Mouse (Mus musculus) embryonic facial prominence, embryonic 12.5 days (tissue): ENCODE data around the gene Bcl2l12. TPM values are rescaled to one million over a fixed set of nuclear protein-coding genes. Genes with fewer than 3 reads are reported as not detected.

ENCODE experiments used
- ATAC-seq: fragments of 200-750 bp; cut with Nextera tagmentation; 2 replicates; pipeline ENCODE4 v1.8.0; 2017; ENCODE audit not compliant: insufficient number of reproducible peaks, insufficient read depth, low FRiP score, low TSS enrichment
- H3K27ac ChIP-seq: fragments of 300-500 bp; sonication (generic); 2 replicates; pipeline ENCODE4 v1.5.1; 2016; ENCODE audit warnings: mild to moderate bottlenecking
- H3K27me3 ChIP-seq: fragments of 300-500 bp; sonication (generic); 2 replicates; pipeline ENCODE4 v1.6.1; 2016; ENCODE audit warnings: mild to moderate bottlenecking, moderate library complexity
- H3K36me3 ChIP-seq: fragments of 300-500 bp; sonication (generic); 2 replicates; pipeline ENCODE4 v1.6.1; 2016; ENCODE audit warnings: mild to moderate bottlenecking
- H3K4me1 ChIP-seq: fragments of 300-500 bp; sonication (generic); 2 replicates; pipeline ENCODE4 v1.6.1; 2016
- H3K4me2 ChIP-seq: fragments of 300-500 bp; sonication (generic); replicated peaks from 2 replicates; pipeline ENCODE4 v1.6.1; 2016; ENCODE audit warnings: mild to moderate bottlenecking, moderate library complexity
- H3K4me3 ChIP-seq: fragments of 300-500 bp; sonication (generic); 2 replicates; pipeline ENCODE4 v1.5.1; 2016; ENCODE audit warnings: mild to moderate bottlenecking
- H3K9ac ChIP-seq: fragments of 300-500 bp; sonication (generic); 2 replicates; pipeline ENCODE4 v1.6.1; 2016; ENCODE audit warnings: mild to moderate bottlenecking, moderate library complexity
- H3K9me3 ChIP-seq: fragments of 300-500 bp; sonication (generic); 2 replicates; pipeline ENCODE4 v1.6.1; 2016; ENCODE audit warnings: mild to moderate bottlenecking, moderate library complexity
- WGBS: fragments of 180-500 bp; shearing (Covaris S2); methylation state at CpG from one replicate; pipeline ENCODE4 v1.1.7; 2016; 5-methylcytosine and 5-hydroxymethylcytosine counted together
- polyA plus RNA-seq: library from polyadenylated mRNA; unstranded; fragments of >200 nt; fragmentation: Nextera tagmentation; extraction: Ambion mirVana; gene quantifications from 2 replicates; pipeline ENCODE4 v1.2.1, GENCODE M21; 2016

Gene Bcl2l12
- polyA plus RNA-seq, result 79.9 and 83.5 TPM in 2 replicates

- H3K36me3 ChIP-seq, result peaks cover 62% of the 10 kb centered on the region
- no peak for ATAC-seq
- WGBS, result 3% methylated on average over 18 of the region's 18 CpGs
Observed at GRCm38 (mm10) chr7:44998501-44998955, at the start of gene Bcl2l12. TSS of gene Bcl2l12 (minus strand) at chr7:44998712.

GRCm38 (mm10) chr7:45047491-45047890 lies 49.0 kb upstream of the Bcl2l12 start:
- H3K9me3 ChIP-seq, result no peaks in the 10 kb centered on the region
- H3K4me1 ChIP-seq, result peaks cover 25% of the 10 kb centered on the region; the same call in 1 of the 2 replicates
- H3K4me3 ChIP-seq, result no peak overlapping the region
- no peak overlapping the region for H3K4me2 ChIP-seq
- WGBS, result 96% methylated on average over 14 of the region's 14 CpGs
- no peak overlapping the region for H3K9ac ChIP-seq
- no peaks in the 10 kb centered on the region for H3K27me3 ChIP-seq
- no peak overlapping the region for H3K27ac ChIP-seq
- no peak for ATAC-seq
- H3K36me3 ChIP-seq, result peaks cover 81% of the 10 kb centered on the region

More at GRCm38 (mm10) chr7:44998501-44998955, at the start of gene Bcl2l12:
- Histone ChIP-seq H3K9me3 (no peaks in the 10 kb centered on the region), H3K4me2 (peak within 1 kb of the TSS; percentile 89), H3K27ac (peak within 1 kb of the TSS; percentile 85), H3K4me1 (peaks cover 25% of the 10 kb centered on the region), H3K4me3 (peak within 1 kb of the TSS; percentile 74), H3K9ac (peak within 1 kb of the TSS; percentile 83), H3K27me3 (no peaks in the 10 kb centered on the region)

- Histone ChIP-seq H3K27ac (no peak overlapping the region), H3K9me3 (no peaks in the 10 kb centered on the region), H3K4me1 (peaks cover 22% of the 10 kb centered on the region; the same call in 1 of the 2 replicates), H3K27me3 (no peaks in the 10 kb centered on the region), H3K4me3 (no peak overlapping the region), H3K36me3 (peaks cover 87% of the 10 kb centered on the region), H3K4me2 (no peak overlapping the region), H3K9ac (no peak overlapping the region)
- WGBS, result 94% methylated on average over 26 of the region's 26 CpGs
- ATAC-seq, result no peak
Observed at GRCm38 (mm10) chr7:45046853-45047350, 48.4 kb upstream of the Bcl2l12 start.

- 91% methylated on average over 22 of the region's 22 CpGs for WGBS
- Histone ChIP-seq H3K4me1 (peaks cover 11% of the 10 kb centered on the region; the same call in 1 of the 2 replicates), H3K36me3 (peaks cover 99% of the 10 kb centered on the region), H3K4me2 (no peak overlapping the region), H3K9me3 (no peaks in the 10 kb centered on the region), H3K27me3 (no peaks in the 10 kb centered on the region), H3K27ac (no peak overlapping the region), H3K4me3 (no peak overlapping the region), H3K9ac (no peak overlapping the region)
- ATAC-seq, result no peak
Observed at GRCm38 (mm10) chr7:45045741-45046140, 47.2 kb upstream of the Bcl2l12 start.

DNA sequence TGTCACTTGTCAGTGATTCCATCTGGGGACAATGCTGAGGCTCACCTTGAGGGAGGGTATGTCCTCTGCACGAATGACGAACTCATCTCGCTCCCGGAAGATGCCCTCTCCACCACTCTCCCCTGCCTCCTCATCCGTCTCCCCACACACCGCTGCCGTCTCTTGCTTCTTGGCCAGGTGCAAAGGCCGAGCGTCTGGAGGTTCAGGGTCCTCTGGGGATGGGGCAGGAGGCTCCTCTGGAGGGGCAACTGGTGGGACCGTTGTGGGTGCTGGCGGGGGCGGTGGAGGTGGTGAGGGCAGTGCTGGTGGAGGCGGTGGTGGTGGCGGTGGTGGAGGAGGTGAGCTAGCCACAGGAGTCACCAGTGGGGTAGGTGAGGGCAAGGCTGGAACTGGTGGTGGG lies 44.8 kb upstream of the Bcl2l12 start:
- no peak overlapping the region for H3K9ac ChIP-seq
- no peak for ATAC-seq
- H3K27me3 ChIP-seq, result no peaks in the 10 kb centered on the region
- no peak overlapping the region for H3K4me2 ChIP-seq
- H3K9me3 ChIP-seq, result no peaks in the 10 kb centered on the region
- H3K4me1 ChIP-seq, result peaks cover 5% of the 10 kb centered on the region; the same call in 1 of the 2 replicates
- H3K36me3 ChIP-seq, result peaks cover 98% of the 10 kb centered on the region
- no peak overlapping the region for H3K27ac ChIP-seq
- H3K4me3 ChIP-seq, result no peak overlapping the region
- 98% methylated on average over 14 of the region's 14 CpGs for WGBS

DNA sequence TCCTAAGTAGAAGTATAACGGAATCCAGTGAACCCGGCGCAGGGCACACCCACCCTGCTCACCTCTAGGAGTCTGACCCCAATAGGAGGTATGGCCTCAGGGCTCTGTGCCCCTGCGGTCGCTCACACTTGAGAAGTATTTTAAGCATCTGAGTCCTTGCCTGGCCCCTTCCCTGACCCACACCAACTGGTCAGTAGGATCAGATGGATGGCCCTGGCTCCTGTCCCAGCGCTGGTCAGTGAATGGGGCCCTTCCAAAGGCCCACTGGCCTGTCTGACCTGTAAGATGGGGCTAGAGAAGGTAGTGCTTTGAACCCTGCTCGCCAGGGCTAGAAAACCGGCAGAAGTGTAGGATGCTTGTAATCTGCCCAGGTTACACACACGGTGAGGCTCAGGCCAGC lies 42.3 kb upstream of the Bcl2l12 start:
- no peak overlapping the region for H3K4me3 ChIP-seq
- H3K4me2 ChIP-seq, result no peak overlapping the region
- no peaks in the 10 kb centered on the region for H3K27me3 ChIP-seq
- no peak overlapping the region for H3K27ac ChIP-seq
- no peaks in the 10 kb centered on the region for H3K4me1 ChIP-seq
- ATAC-seq, result no peak
- H3K9me3 ChIP-seq, result no peaks in the 10 kb centered on the region
- no peak overlapping the region for H3K9ac ChIP-seq
- peaks cover 98% of the 10 kb centered on the region for H3K36me3 ChIP-seq
- 93% methylated on average over 9 of the region's 9 CpGs for whole genome bisulfite sequencing

DNA sequence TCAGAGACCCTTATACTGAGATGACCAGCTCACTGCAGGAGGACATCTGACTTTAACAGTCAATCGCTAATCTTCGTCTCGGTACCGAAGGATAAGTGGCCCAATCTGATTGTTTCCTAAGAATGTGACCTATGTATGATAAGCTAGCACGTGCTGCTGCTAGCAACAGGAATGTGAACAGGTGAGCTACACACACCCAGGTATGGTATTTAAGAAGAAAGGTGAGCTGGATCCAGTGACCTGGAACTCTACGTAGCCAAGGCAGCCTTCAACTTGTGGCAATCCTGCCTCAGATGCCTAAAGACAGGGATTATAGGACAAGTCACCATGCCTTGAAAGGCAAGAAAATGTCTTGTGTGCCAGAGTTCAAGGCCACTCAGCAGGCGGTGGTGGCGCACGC lies 39.9 kb upstream of the Bcl2l12 start:
- 91% methylated on average over 9 of the region's 9 CpGs for WGBS
- peaks cover 98% of the 10 kb centered on the region for H3K36me3 ChIP-seq
- no peak for ATAC-seq
- H3K9ac ChIP-seq, result no peak overlapping the region
- no peaks in the 10 kb centered on the region for H3K27me3 ChIP-seq
- H3K9me3 ChIP-seq, result no peaks in the 10 kb centered on the region
- no peak overlapping the region for H3K4me3 ChIP-seq
- no peak overlapping the region for H3K4me2 ChIP-seq
- H3K4me1 ChIP-seq, result no peaks in the 10 kb centered on the region
- H3K27ac ChIP-seq, result no peak overlapping the region

DNA sequence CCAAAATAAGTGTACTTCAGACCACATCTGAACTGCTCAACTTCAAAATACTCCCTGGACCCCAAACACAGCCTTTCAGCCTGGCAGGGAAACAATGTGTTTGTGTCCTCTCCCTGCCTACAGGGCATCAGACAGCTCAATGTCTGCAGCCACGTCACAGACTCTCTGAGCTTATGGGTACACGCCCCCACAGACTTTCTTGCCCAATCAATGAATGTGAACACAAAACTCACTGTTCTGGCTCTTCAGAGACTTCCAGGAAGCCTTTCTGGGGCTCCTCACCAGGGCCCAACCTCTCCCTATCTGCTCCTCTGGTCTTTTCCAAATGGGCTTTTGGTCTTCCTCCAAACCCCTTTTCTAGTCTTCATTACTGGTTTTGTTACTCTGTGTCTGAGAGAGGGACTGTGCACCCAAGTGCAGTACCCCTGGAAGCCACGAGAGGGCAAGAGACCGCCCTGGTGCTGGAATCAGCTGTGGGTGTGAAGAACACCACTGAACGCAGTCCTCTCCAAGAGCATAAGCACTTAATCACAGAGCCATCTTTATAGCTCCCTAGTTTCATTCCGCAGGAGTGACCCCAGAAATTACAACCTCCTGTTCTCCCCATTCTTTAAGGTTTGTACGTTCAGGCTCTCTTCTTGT lies 39.3 kb upstream of the Bcl2l12 start:
- Histone ChIP-seq H3K27ac (no peak overlapping the region), H3K4me1 (no peaks in the 10 kb centered on the region), H3K4me3 (no peak overlapping the region), H3K36me3 (peaks cover 98% of the 10 kb centered on the region), H3K9me3 (no peaks in the 10 kb centered on the region), H3K9ac (no peak overlapping the region), H3K4me2 (no peak overlapping the region), H3K27me3 (no peaks in the 10 kb centered on the region)
- ATAC-seq, result no peak
- 72% methylated on average over 7 of the region's 7 CpGs for WGBS

DNA sequence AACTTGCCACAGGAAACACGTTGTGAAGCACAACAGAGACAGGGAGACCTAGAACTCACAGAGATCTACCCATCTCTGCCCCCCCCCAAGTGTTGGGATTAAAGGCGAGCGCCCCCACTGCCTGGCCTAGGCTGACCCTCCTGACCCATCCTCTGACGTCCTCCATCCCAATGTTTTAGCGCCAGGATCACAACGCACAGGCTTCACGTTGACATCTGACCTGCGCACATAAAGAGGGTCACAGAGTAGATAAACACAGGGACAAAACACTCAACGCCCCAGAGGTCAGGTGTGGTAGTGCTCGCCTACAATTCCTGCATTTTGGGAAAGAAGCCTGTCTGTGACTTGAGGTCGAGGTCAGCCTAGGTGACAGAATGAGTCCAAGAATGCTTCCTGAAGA lies 38.2 kb upstream of the Bcl2l12 start:
- no peaks in the 10 kb centered on the region for H3K27me3 ChIP-seq
- H3K9me3 ChIP-seq, result no peaks in the 10 kb centered on the region
- no peak for ATAC-seq
- H3K27ac ChIP-seq, result no peak overlapping the region
- H3K9ac ChIP-seq, result no peak overlapping the region
- H3K4me3 ChIP-seq, result no peak overlapping the region
- H3K4me1 ChIP-seq, result no peaks in the 10 kb centered on the region
- WGBS, result 91% methylated on average over 11 of the region's 11 CpGs
- peaks cover 98% of the 10 kb centered on the region for H3K36me3 ChIP-seq
- H3K4me2 ChIP-seq, result no peak overlapping the region

DNA sequence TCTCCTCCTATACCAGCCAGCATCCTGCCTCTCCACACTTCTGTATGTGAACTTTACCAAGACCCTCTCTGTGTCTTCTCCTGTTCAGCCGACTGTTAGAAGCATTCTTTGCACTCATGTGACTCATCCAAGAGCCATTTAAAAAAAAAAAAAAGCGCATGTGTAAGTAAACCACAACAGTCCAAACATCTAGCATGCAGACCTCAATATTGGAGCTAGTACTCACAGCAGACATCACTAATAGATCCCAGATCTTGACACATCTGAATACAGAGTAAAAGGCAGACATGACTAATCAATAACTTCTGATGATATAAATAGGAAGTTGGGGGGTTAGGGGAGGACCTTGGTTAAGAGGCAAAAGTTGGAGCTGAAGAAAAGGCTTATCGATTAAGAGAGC lies 37.1 kb upstream of the Bcl2l12 start:
- Histone ChIP-seq H3K4me1 (no peaks in the 10 kb centered on the region), H3K27me3 (no peaks in the 10 kb centered on the region), H3K9me3 (no peaks in the 10 kb centered on the region), H3K27ac (no peak overlapping the region), H3K4me2 (no peak overlapping the region), H3K36me3 (peaks cover 98% of the 10 kb centered on the region), H3K9ac (no peak overlapping the region), H3K4me3 (no peak overlapping the region)
- WGBS, result 84% methylated on average over 3 of the region's 3 CpGs
- no peak for ATAC-seq

GRCm38 (mm10) chr7:45033722-45034359 lies 35.3 kb upstream of the Bcl2l12 start:
- Histone ChIP-seq H3K4me1 (no peaks in the 10 kb centered on the region), H3K27ac (no peak overlapping the region), H3K36me3 (peaks cover 98% of the 10 kb centered on the region), H3K27me3 (no peaks in the 10 kb centered on the region), H3K4me3 (no peak overlapping the region), H3K4me2 (no peak overlapping the region), H3K9me3 (no peaks in the 10 kb centered on the region), H3K9ac (no peak overlapping the region)
- no peak for ATAC-seq
- WGBS, result 92% methylated on average over 19 of the region's 19 CpGs

DNA sequence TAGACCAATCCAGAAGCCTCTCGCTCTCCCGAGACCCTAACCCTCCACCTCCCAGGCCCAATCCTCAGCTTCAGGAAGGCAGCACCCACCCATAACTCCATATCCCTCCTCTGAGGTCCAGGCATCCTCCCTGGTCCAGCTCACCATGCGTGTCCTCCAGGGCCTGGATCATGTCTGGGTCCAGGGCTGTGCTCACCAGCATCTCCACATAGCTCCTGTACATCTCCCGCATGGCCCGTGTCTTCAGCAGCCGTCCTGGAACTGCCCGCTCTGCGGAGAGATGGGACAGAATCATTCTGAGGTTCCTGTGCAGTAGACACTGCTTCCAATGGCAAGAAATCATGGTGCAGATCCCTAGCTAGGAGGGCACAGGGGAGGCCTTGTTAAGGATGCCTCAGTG lies 32.3 kb upstream of the Bcl2l12 start:
- ATAC-seq, result no peak
- no peaks in the 10 kb centered on the region for H3K9me3 ChIP-seq
- H3K36me3 ChIP-seq, result peaks cover 94% of the 10 kb centered on the region
- no peak overlapping the region for H3K9ac ChIP-seq
- no peak overlapping the region for H3K4me2 ChIP-seq
- H3K27ac ChIP-seq, result no peak overlapping the region
- no peaks in the 10 kb centered on the region for H3K27me3 ChIP-seq
- 98% methylated on average over 8 of the region's 8 CpGs for WGBS
- no peak overlapping the region for H3K4me3 ChIP-seq
- no peaks in the 10 kb centered on the region for H3K4me1 ChIP-seq
